Mouse (Mus musculus): ENCODE measurements around the gene Gcc1.

Gcc1 gene

DNA sequence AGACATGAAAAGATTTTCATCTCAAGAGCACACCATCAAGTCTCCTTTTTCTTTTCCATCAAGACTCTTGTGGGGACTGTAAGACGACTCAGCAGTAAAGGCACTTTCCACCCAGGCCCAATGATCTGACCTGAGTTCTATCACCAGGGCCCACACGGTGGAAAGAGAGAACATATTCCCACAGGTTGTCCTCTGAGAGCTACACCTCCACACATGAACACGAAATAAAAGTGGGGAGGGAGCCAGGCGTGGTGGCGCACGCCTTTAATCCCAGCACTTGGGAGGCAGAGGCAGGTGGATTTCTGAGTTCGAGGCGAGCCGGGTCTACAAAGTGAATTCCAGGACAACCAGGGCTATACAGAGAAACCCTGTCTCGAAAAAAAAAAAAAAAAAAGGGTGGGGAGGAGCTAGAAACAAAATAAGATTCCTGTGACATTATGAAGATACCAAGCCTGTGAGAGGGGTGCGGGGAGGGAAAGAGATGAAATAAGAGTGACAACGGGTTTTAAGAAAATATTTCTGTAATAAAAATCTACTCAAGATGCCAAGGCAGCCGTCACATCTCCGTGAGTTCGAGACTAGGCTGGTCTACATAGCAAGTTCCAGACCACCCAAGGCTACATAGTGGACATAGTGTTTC is 5.4 kb downstream of the Gcc1 start:
- no peak for DNase-seq (ENCODE audit: low read depth, low spot score)

DNA sequence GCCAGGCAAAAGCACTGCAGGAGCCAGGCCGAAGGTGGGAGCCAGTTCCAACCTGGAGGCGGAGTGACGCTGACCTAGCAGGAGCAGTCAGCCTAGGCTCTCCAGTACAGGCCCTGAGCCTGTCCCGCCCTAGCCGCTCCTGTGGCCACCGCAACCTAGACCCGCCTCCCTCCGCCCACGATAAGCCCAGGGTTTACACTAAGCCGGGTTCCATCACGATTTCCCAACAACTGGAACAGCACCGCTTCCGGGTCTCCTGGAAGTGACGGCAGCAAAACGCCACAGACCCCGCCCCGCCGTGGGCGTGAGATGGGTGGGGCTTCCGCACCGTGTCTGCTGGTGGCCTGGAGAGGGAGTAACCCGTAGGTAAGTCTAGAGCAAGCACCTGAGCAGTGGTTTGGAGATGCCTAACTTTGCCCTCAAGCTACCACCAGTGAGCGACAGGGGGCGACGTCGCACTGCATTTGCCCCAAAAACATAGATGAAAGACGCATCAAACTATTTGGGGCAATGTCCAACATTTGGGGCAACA is 6.7 kb downstream of the Gcc1 start:
- DNase-seq (ENCODE audit: low read depth, low spot score) = peak; percentile 96

DNA sequence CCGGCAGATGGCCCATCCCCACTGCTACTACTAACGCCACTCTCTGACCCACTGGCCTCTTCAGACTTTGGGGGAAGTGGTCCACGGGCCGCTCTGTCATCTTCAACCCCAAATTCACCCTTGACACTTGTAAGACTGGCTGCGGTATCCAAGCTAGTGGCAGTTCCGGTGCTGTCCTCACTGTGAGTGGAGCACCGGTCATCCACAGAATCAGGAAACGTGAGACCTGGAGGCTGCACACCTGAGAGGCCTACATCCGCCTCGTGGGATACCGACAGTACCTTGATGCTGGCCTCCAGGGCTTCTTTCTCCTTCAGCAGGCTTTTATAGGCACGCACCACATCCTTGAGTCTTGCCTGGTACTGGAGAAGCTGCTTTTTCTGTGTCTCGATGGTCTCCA is 7.3 kb downstream of the Gcc1 start:
- no peak for DNase-seq (ENCODE audit: low read depth, low spot score)

DNA sequence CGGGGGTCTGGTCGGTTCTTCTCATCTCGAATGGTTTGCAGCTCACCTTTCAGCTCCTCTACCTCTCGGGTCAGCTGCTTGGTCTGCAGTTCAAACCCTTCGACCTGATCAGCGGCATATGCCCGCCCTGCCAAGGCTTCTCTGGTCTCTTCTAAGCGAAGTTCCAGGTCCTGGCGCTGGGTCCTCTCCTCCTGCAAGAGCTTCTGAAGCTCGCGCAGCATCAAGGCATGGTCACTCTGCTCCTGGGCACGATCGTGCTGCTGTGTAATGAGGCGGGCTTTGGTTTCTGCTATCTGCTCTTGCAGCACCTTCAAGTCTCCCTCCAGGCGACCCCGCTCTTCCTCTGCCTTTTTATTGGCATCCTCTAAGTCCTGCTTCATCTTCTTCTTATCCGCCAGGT is 7.8 kb downstream of the Gcc1 start:
- no peak for DNase-seq (ENCODE audit: low read depth, low spot score)

DNA sequence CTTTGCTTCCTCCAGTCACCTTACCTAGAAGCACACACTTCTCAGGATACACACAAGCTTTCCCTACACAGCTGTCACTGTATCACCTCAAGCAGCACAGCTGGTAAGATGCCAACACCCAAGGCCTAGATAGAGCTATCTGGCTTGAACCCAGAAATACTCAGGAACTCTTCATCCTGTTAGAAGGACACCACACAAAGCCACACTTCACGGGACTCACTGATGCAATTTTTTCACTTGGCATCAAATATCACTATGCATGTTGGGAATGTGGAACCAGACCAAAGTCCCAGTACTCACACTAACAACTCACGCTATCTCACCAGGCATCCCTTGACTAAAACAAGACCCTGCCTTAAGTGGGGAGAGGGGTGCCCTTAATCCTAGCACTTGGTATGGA is 8.5 kb downstream of the Gcc1 start:
- DNase-seq (ENCODE audit: low read depth, low spot score) = no peak

DNA sequence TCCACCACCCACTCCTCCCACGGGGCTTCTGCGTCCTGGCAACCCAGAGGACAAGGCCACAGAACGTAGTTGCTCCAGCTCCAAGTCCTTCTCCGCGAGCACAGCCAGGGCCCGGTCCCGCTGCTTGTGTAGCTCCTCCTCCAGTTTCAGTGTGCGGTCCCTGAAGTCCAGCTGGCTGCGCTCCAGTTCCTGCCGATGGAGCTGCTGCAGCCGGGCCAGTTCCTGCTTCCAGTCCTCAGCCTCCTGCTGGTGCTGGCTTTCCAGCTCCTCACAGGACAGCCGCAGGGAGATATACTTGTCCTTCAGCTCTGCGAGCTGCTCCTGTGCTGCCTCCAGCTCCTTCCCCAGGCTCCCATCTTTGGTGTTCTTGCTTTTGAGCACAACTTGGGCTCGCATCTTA is 9.7 kb downstream of the Gcc1 start:
- no peak for DNase-seq (ENCODE audit: low read depth, low spot score)

DNA sequence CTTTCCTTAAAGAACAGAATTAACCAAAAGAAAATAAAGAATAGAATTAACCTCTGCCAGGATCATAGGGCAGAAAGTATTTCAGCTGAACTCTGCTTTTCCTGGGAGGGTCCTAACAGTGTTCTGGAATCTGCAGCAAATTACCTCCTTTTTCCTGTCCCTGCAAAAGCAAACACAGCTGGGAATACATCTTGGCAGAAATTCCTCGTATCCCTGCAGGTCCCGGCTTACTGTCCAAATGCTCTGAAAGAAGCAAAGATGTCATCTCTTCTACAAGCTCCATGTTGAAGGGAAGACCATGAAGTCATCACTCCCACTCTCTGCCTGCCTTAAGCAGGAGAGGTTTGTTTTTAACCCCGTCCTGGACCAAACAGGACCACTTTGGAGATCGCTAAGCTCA is 11.2 kb downstream of the Gcc1 start:
- DNase-seq (ENCODE audit: low read depth, low spot score) = no peak

DNA sequence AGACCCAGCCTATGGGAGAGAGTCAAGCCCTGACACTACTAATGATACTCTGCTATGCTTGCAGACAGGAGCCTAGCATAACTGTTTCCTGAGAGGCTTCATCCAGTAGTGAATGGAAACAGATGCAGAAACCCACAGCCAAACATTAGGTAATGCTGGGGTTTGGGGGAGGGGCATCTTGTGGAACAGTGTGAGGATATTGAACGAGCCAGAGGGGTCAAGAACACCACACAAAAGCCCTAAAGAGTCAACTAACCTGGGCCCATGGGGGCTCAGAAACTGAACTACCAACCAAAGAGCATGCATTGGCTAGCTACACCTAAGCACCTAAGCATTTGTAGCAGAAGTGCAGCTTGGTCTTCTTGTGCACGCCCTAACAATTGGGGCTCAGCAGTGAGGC is 17.0 kb downstream of the Gcc1 start:
- no peak for DNase-seq (ENCODE audit: low read depth, low spot score)

DNA sequence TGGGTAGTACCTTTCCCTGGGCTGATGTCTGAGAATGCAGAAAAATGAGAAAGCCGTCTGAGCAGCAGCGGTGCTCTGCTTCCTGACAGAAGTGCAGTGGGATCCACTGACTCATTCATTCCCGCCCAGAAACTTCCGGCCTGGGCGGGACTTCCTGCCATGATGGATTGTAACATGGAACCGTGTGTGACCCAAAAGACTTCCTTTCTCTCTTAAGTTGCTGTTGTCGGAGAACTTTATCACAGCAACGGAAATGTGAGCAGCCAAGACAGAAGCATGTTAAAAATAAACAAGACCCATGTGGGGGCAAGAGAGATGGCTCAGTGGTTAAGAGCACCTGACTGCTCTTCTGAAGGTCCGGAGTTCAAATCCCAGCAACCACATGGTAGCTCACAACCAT is 18.1 kb downstream of the Gcc1 start:
- DNase-seq (ENCODE audit: low read depth, low spot score) = no peak

DNA sequence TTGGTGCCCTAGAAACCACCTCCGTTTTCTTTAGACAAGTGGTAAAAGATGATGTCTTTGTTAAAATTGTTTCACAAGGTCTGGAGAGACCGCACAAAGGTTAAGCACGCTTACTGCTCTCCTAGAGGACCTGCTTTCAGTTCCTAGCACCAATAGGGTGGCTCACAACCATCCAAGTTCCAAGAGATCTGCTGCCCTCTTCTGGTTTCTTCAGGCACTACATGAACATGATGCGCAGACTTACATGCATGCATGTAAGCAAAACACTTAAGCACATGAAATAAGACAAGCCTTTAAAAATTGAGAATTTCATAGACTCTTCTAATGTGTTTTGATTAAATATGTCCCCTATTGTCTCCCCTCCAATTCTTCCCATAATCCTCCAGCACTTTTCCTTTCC is 28.4 kb downstream of the Gcc1 start:
- DNase-seq (ENCODE audit: low read depth, low spot score) = peak; percentile 19

DNA sequence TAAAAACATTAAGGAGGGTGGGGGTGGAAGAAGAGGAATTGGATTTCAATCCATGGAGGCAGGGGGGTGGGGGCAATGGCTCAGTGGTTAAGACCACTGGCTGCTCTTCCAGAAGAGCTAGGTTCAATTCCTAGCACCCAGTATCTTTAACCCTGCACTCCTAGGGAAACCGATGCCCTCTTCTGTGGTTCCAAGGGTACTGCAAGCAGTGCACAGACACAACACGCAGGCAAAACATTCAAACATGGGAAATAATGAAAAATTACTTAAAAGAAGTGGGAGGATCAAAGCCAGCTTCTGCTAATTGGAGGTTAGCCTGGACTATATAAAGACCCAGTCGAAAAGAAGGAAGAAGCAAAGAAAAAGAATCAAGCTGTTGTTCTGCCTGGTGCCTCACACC is 29.5 kb downstream of the Gcc1 start:
- DNase-seq (ENCODE audit: low read depth, low spot score) = no peak

DNA sequence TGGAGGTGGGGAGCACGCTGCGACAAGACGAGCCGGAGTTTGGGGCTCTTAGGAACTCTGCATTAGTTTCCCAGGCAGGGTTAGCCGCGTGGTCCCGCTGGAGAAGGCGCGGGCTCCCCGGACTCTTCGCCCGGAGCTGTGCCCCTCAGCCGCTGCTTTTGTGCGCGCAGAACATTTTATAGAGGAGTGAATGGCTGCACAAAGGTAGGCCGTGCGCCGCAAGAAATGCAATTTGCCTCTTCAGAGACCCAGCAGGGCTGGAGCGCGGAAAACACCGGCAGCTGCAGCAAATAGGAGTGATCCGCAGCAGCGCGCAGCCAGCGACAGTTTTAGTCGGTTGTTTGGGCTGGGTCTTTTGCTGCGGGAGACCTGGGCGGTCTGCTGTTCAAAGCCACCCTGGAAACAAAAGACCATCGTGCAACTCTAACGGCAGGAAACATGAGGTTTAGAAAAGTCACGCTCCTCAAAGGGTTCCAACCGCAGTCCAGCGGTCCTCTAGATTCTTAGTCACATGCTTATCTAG is 30.4 kb downstream of the Gcc1 start, which contains the start of gene Zfp800:
Gene Zfp800 (minus strand): TSS at position 325 of the 523 bp plus-strand sequence.
- DNase-seq (ENCODE audit: low read depth, low spot score) = no peak

DNA sequence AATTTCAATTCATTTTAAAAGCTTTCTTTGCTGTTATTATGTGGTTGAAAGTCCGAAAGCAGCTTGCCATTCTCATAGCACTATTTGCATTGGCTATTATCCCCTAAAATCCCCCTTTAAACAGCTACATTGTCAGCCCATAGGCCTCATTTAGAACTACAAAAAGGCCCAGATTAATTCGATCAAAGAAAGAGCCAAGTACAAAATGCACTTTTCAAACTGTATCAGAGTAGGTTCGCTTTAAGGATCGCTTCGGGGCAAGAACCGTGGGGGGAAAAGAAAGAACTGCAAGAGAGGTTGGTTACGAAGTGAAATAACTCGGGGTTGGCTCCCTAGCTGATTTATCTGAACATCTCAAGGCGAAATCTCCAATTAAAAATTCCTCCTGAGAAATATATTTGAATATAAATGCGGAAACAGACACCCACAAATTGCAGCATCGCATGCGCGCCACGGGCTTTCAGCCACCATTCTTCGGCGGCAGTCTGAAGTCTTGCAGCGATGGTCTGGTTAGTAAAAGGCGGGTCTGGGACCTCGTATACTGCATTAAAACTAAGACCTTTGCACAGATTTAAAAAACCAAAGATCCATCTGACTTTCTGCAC is 31.2 kb downstream of the Gcc1 start:
- DNase-seq (ENCODE audit: low read depth, low spot score) = no peak

DNA sequence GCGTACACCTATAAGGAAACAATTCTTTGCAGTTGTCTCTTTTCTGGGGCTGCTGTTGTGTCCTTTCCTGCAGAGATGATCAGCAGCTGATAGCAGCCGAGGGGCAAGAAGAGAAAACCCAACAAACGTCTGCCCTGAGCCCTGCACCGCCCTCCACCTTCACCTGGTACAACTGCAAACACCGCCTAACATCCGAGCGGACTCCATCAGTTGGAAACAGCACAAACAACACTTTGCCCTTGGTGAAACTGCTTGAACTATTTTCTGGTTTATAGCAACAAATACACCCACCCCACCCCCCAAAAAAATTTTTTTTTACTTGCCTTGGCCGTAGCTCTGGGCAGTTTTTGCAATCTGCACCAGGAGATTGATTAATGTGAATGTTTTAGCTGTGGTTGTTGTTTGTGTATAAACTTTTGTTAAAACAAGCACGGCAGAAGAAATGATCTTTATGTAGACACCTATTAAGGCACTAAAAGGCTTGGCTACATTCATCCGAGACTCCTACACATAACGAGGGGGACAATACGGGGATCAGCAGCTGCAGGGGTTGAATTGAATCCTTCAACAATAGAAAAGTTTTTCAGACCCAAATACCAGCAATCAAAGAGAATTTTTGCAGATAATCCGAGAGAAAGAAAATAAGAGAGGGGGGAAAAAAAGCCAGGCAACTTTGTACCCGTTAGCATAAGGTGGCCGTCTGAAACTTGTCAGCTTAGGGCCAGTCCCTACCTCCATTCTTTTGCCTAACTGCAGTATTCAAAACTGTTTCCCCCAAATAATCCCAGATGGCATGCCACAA is 31.9 kb downstream of the Gcc1 start:
- no peak for DNase-seq (ENCODE audit: low read depth, low spot score)

DNA sequence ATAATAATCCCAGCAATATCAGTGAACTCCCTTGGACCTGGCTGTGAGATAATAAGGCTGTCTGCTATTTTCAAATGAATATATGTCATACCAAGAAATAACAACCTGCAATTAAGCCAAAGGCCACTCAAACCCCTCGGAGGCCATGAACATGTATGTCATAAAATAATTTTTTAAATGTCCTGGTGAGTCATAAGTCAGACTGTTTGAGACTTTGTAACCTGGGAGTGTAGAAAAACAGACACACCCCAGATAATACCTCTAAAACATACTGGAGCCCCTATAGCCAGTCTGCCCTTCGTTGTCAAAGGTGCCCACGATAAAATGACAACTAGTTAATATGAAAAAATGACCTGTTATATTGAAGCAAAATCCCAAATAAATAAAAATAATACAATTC is 39.2 kb downstream of the Gcc1 start:
- no peak for DNase-seq (ENCODE audit: low read depth, low spot score)

DNA sequence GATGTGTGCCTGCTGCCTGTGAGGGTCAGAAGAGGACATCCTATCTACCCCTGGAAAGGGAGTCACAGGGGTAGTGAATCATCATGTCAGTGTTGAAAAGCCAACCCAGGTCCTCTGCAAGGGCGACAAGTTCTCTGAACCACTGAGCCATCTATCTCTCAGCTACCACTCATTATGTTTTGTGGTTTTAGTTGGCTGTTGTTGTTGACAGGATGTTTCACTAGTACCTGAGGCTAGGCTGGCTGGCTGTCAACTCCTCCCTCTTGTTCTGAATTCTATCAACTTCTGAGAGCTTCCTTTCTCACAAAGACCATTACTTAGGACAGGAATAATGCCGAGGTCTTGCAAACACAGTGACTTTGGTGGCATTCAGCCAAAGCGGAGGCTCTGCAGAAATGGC is 43.0 kb downstream of the Gcc1 start:
- no peak for DNase-seq (ENCODE audit: low read depth, low spot score)

DNA sequence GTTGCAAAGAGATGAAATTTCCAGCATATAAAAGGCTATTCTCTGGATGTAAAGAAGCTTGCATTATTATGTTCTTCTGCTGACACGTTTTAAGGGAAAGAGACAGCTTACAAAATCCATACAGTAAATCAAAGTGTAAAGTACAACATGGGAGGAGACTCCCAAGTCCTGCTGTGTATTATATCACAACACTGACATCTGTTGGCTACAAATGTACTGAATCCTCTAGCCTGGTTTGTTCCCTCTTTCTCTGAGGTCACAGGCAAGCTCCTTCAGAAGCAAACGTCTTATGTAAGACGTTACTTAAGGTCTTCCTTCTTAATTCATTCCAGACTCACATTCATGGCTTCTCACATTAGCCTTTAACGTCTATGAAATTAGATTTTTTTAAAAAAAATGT is 46.2 kb downstream of the Gcc1 start:
- DNase-seq (ENCODE audit: low read depth, low spot score) = no peak

DNA sequence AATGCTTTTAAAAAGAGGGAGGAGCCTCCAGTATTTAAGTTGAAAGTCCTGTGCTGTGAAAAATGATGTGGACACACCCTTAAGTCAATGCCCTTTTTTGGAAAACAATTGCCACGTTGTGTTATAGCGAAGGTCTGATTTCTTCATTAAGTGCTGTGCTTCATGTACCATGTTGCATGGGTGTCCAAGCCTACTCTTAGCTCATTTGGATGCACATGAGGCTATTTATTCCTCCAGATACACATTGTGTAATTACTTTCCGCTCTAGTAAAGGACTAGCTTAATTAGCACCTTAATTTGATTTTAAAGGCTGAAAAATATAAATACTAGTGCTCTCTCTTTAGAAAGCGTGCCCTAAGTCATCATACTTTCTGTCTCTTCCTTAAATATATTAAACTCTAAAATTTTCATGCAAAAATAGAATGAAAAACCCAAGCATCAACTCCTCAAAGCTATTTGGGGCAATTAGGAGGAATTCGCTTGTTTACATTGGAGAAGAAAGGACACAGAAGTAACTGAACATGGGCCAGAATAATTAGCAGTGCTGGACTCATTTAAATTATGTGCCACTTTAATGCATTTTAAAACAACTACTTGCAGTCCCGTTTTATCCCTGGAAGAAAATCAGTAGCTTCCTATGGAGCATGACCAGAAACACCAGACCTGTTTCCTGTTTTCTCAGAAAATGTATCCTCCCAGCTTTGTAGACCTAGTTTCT is 58.1 kb downstream of the Gcc1 start:
- no peak for DNase-seq (ENCODE audit: low read depth, low spot score)

DNA sequence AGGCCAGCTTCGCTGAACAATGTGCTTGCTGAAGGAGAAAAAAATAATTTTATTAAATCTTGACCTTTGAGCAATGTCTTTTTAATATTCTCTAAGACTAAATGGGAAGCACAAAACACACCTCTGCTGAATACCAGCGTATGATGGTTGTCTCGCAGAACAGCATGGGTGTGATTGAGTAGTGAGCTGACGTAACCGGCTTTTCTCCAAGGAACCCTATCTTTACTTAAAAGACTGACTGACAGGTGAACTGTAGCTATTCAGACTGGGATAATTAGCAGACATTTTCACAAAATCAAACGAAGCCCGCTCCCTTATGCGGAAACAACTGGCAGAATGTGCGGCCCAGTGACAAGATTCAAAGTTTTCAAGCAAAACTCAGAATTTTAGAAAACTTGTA is 60.6 kb downstream of the Gcc1 start:
- DNase-seq (ENCODE audit: low read depth, low spot score) = no peak
